In the genomic region with DNA sequence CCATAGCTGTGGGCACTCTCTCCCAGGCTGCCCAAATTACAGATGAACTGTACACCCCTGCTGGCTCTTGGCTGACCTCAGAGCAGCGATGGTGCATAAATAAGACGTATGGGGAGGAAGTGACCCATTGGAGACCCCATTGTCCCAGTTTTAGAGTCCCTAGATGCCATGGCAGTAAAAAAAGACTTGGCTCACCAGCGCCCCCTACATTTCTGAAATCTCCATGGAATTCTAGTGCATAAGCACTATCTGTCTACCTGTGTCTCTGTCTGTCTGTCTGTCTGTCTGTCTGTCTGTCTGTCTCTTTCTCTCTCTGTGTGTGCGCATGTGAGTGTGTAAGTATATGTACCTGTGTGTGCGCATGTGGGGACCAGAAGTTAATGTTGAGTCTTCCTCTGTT, we compare ENCODE assay signal across 26 mouse cellular contexts. TPM values are rescaled to one million over a fixed set of nuclear protein-coding genes. Genes with fewer than 3 reads are reported as not detected.
A peak's percentile ranks its signal among the peaks of the same experiment; 100 is the strongest.
DNase-seq lines count a peak whose midpoint lies in the region; ATAC-seq and TF ChIP-seq lines count a peak whose summit lies in the region.
"Had no signal": no experiment of that assay in that cellular context is flagged by ENCODE, and none has a peak within 500 bp of the region (broad histone marks: within the 10 kb centered on the region; RNA-seq: fewer than 3 reads in every experiment).

No protein-coding gene starts in this region.

- no peaks in the 10 kb centered on the region for H3K4me1 ChIP-seq in kidney, postnatal 0 days (replicated peaks; ENCODE audit: insufficient read depth, low read length)
- no peaks in the 10 kb centered on the region for H3K4me1 ChIP-seq in midbrain, postnatal 0 days (ENCODE audit: insufficient read depth, low read length)
- H3K4me1 ChIP-seq in midbrain, embryonic 10.5 days, result peaks cover 6% of the 10 kb centered on the region; the same call in 1 of the 2 replicates
- H3K4me1 ChIP-seq in forebrain, embryonic 10.5 days, result peaks cover 14% of the 10 kb centered on the region
- H3K4me1 ChIP-seq: hindbrain, embryonic 15.5 days had no signal

- ATAC-seq in kidney, postnatal 0 days (replicated peaks; ENCODE audit: low FRiP score, low read depth), result no peak
- no peak for ATAC-seq in midbrain, postnatal 0 days (ENCODE audit: low FRiP score)
- ATAC-seq: midbrain, embryonic 16.5 days had no signal

- WGBS in kidney, postnatal 0 days, result 63% methylated on average over 5 of the region's 5 CpGs
- 79% methylated on average over 5 of the region's 5 CpGs for WGBS in midbrain, postnatal 0 days
- 75% methylated on average over 5 of the region's 5 CpGs for WGBS in midbrain, embryonic 10.5 days
- WGBS in forebrain, embryonic 10.5 days, result 78% methylated on average over 5 of the region's 5 CpGs

- H3K4me2 ChIP-seq in kidney, postnatal 0 days (ENCODE audit: low read length), result no peak overlapping the region
- H3K4me2 ChIP-seq in midbrain, postnatal 0 days (ENCODE audit: low read depth, low read length, poor library complexity, severe bottlenecking), result no peak overlapping the region
- H3K4me2 ChIP-seq: embryonic facial prominence, embryonic 12.5 days; forebrain, embryonic 12.5 days; heart, embryonic 15.5 days; hindbrain, embryonic 15.5 days; neural tube, embryonic 15.5 days had no signal

- H3K9me3 ChIP-seq in kidney, postnatal 0 days (replicated peaks; ENCODE audit: low read length), result no peaks in the 10 kb centered on the region
- H3K9me3 ChIP-seq in midbrain, postnatal 0 days (ENCODE audit: low read length), result no peaks in the 10 kb centered on the region
- no peaks in the 10 kb centered on the region for H3K9me3 ChIP-seq in midbrain, embryonic 10.5 days (replicated peaks)
- H3K9me3 ChIP-seq in forebrain, embryonic 10.5 days, result no peaks in the 10 kb centered on the region
- H3K9me3 ChIP-seq: embryonic facial prominence, embryonic 12.5 days; forebrain, embryonic 12.5 days; heart, embryonic 15.5 days; hindbrain, embryonic 15.5 days; limb, embryonic 10.5 days; neural tube, embryonic 15.5 days had no signal

- no peaks in the 10 kb centered on the region for H3K36me3 ChIP-seq in kidney, postnatal 0 days (ENCODE audit: insufficient read depth, low read length)
- no peaks in the 10 kb centered on the region for H3K36me3 ChIP-seq in midbrain, postnatal 0 days (ENCODE audit: insufficient read depth, low read length)
- no peaks in the 10 kb centered on the region for H3K36me3 ChIP-seq in midbrain, embryonic 10.5 days
- H3K36me3 ChIP-seq in forebrain, embryonic 10.5 days (replicated peaks), result no peaks in the 10 kb centered on the region
- H3K36me3 ChIP-seq: embryonic facial prominence, embryonic 12.5 days; forebrain, embryonic 12.5 days; heart, embryonic 15.5 days; hindbrain, embryonic 15.5 days; limb, embryonic 10.5 days; neural tube, embryonic 15.5 days had no signal

- intact Hi-C loops in left cerebral cortex, adult 2 months (cut with DNase I), result no loop called here

- no peak overlapping the region for H3K27ac ChIP-seq in kidney, postnatal 0 days
- H3K27ac ChIP-seq in midbrain, postnatal 0 days (ENCODE audit: low read depth, low read length), result no peak overlapping the region
- H3K27ac ChIP-seq in midbrain, embryonic 10.5 days (replicated peaks), result no peak overlapping the region
- H3K27ac ChIP-seq in forebrain, embryonic 10.5 days, result no peak overlapping the region
- H3K27ac ChIP-seq in left cerebral cortex, adult 2 months, result no peak overlapping the region
- H3K27ac ChIP-seq: embryonic facial prominence, embryonic 12.5 days; forebrain, embryonic 12.5 days; heart, embryonic 15.5 days; hindbrain, embryonic 15.5 days; limb, embryonic 10.5 days; macrophage; neural tube, embryonic 15.5 days had no signal

- no peak overlapping the region for H3K9ac ChIP-seq in kidney, postnatal 0 days (ENCODE audit: low read depth, low read length)
- H3K9ac ChIP-seq in midbrain, postnatal 0 days (replicated peaks; ENCODE audit: low read length, poor library complexity, severe bottlenecking), result no peak overlapping the region
- H3K9ac ChIP-seq: embryonic facial prominence, embryonic 12.5 days; forebrain, embryonic 12.5 days; heart, embryonic 15.5 days; hindbrain, embryonic 15.5 days; neural tube, embryonic 15.5 days had no signal

- no peak overlapping the region for H3K4me3 ChIP-seq in kidney, postnatal 0 days (replicated peaks; ENCODE audit: low read depth, low read length)
- H3K4me3 ChIP-seq in midbrain, postnatal 0 days (ENCODE audit: low read depth, low read length), result no peak overlapping the region
- H3K4me3 ChIP-seq in midbrain, embryonic 10.5 days, result no peak overlapping the region
- H3K4me3 ChIP-seq in forebrain, embryonic 10.5 days, result no peak overlapping the region
- no peak overlapping the region for H3K4me3 ChIP-seq in left cerebral cortex, adult 2 months
- H3K4me3 ChIP-seq: embryonic facial prominence, embryonic 12.5 days; forebrain, embryonic 12.5 days; heart, embryonic 15.5 days; hindbrain, embryonic 15.5 days; limb, embryonic 10.5 days; neural tube, embryonic 15.5 days had no signal

- H3K27me3 ChIP-seq in kidney, postnatal 0 days (ENCODE audit: insufficient read depth, low read length), result no peaks in the 10 kb centered on the region
- no peaks in the 10 kb centered on the region for H3K27me3 ChIP-seq in midbrain, postnatal 0 days (ENCODE audit: insufficient read depth, low read length)
- no peaks in the 10 kb centered on the region for H3K27me3 ChIP-seq in midbrain, embryonic 10.5 days (ENCODE audit: low read depth, poor library complexity, severe bottlenecking)
- H3K27me3 ChIP-seq in forebrain, embryonic 10.5 days (ENCODE audit: poor library complexity, severe bottlenecking), result no peaks in the 10 kb centered on the region
- H3K27me3 ChIP-seq: embryonic facial prominence, embryonic 12.5 days; forebrain, embryonic 12.5 days; heart, embryonic 15.5 days; hindbrain, embryonic 15.5 days; neural tube, embryonic 15.5 days had no signal

- peak; percentile 33 for TF ChIP-seq CTCF in kidney, postnatal 0 days (IDR thresholded peaks at IDR 0.05; ENCODE audit: low read depth)
- peak; percentile 27; the same call in 1 of the 2 replicates for TF ChIP-seq CTCF in midbrain, postnatal 0 days (IDR thresholded peaks at IDR 0.05)
- TF ChIP-seq CTCF in left cerebral cortex, adult 2 months (IDR thresholded peaks at IDR 0.05), result no peak; the same call in 1 of the 2 replicates

- no peak for DNase-seq in kidney, postnatal 0 days (ENCODE audit: low spot score)
- no peak for DNase-seq in kidney, adult 9 months
- DNase-seq in midbrain, postnatal 0 days (ENCODE audit: low spot score), result no peak
- DNase-seq in midbrain, embryonic 10.5 days (ENCODE audit: low spot score), result no peak
- peak; percentile 48 for DNase-seq in retina, embryonic 14.5 days (ENCODE audit: low spot score)
- no peak for DNase-seq in forebrain, embryonic 10.5 days (ENCODE audit: extremely low spot score, low spot score)
- DNase-seq in left cerebral cortex, adult 2 months (ENCODE audit: extremely low spot score in 1 of 2, low spot score in 2 of 2), result no peak
- DNase-seq: adrenal gland, adult 2 months; cerebellum, adult 18-20 months; cerebellum, postnatal 25 days; gastrocnemius, postnatal 36 days; heart, postnatal 36 days; kidney, adult 11 months; liver; lung, adult 2 months; spleen, adult 18-20 months; thymus, postnatal 36 days had no signal

RNA-seq across cellular contexts. Expression of a gene that starts 39.8 kb away (rescaled TPM):
- polyA plus RNA-seq in kidney, postnatal 0 days (2015; fragmentation: Nextera tagmentation; extraction: Ambion mirVana), result 2.3 and 2.5 TPM in 2 replicates
- total RNA-seq in midbrain, postnatal 0 days (2014; rRNA removed), result 3.4 and 6.7 TPM in 2 replicates
- 8.3 and 9.3 TPM in 2 replicates for polyA plus RNA-seq in midbrain, postnatal 0 days (2015; fragmentation: Nextera tagmentation; extraction: Ambion mirVana)
- polyA plus RNA-seq in midbrain, embryonic 10.5 days (2016; fragmentation: Nextera tagmentation; extraction: Ambion mirVana), result 0.30 and 0.70 TPM in 2 replicates
- polyA plus RNA-seq in forebrain, embryonic 10.5 days (2016; fragmentation: Nextera tagmentation; extraction: Ambion mirVana), result 0.49 and 0.56 TPM in 2 replicates
- under 1 TPM in 1 of 2 experiments, not detected in 1; 0.44 TPM for total RNA-seq in left cerebral cortex, adult 2 months (2021)
- total RNA-seq: gastrocnemius, adult 18-20 months had no signal
- polyA plus RNA-seq: macrophage had no signal
